Mouse (Mus musculus) lung, postnatal 0 days (tissue): ENCODE measurements at regions not wholly inside any gene's neighbourhood (a gene's known extent, or its start where the extent isn't known, plus 50 kb on each side); places are given as distances from the start of the nearest gene placed in this dataset.

ENCODE experiments used
- ATAC-seq: fragments of 200-750 bp; cut with Nextera tagmentation; 2 replicates; pipeline ENCODE4 v1.8.0; 2017; ENCODE audit warnings: moderate library complexity
- DNase-seq: peaks from one replicate; pipeline ENCODE4 v3.0.0-alpha.2; 2016; ENCODE audit warnings: low spot score
- H3K27ac ChIP-seq: fragments of 300-500 bp; sonication (generic); 2 replicates; pipeline ENCODE4 v1.5.1; 2014; ENCODE audit warnings: antibody characterized with exemption, mild to moderate bottlenecking, low read length, mixed read lengths
- H3K27me3 ChIP-seq: fragments of 300-500 bp; sonication (generic); replicated peaks from 2 replicates; pipeline ENCODE4 v1.6.1; 2014; ENCODE audit warnings: low read length, mixed read lengths; ENCODE audit not compliant: insufficient read depth
- H3K36me3 ChIP-seq: fragments of 300-500 bp; sonication (generic); 2 replicates; pipeline ENCODE4 v1.6.1; 2014; ENCODE audit warnings: low read length, mixed read lengths; ENCODE audit not compliant: insufficient read depth
- H3K4me1 ChIP-seq: fragments of 300-500 bp; sonication (generic); 2 replicates; pipeline ENCODE4 v1.6.1; 2014; ENCODE audit warnings: antibody characterized with exemption, low read depth, low read length, mixed read lengths; ENCODE audit not compliant: insufficient read depth
- H3K4me2 ChIP-seq: fragments of 300-500 bp; sonication (generic); replicated peaks from 2 replicates; pipeline ENCODE4 v1.6.1; 2014; ENCODE audit warnings: low read depth, mild to moderate bottlenecking, low read length, moderate library complexity, mixed read lengths
- H3K4me3 ChIP-seq: fragments of 300-500 bp; sonication (generic); 2 replicates; pipeline ENCODE4 v1.5.1; 2014; ENCODE audit warnings: low read depth, low read length
- H3K9ac ChIP-seq: fragments of 300-500 bp; sonication (generic); replicated peaks from 2 replicates; pipeline ENCODE4 v1.6.1; 2014; ENCODE audit warnings: low read depth, mild to moderate bottlenecking
- H3K9me3 ChIP-seq: fragments of 300-500 bp; sonication (generic); 2 replicates; pipeline ENCODE4 v1.6.1; 2016; ENCODE audit warnings: low read length, mixed read lengths
- CTCF ChIP-seq: IDR thresholded peaks from 2 replicates; pipeline ENCODE4 v1.5.1; 2016; ENCODE audit warnings: antibody characterized with exemption, mild to moderate bottlenecking
- EP300 ChIP-seq: IDR thresholded peaks from 2 replicates; pipeline ENCODE4 v1.6.1; 2016; ENCODE audit warnings: antibody characterized with exemption, mild to moderate bottlenecking, control low read depth
- WGBS: fragments of 180-500 bp; shearing (Covaris S2); extraction: QIAGEN DNeasy Blood & Tissue Kit; methylation state at CpG from one replicate; pipeline ENCODE4 v1.1.7; 2014; 5-methylcytosine and 5-hydroxymethylcytosine counted together

- 78% methylated on average over 3 of the region's 3 CpGs for WGBS
- DNase-seq (no peak), ATAC-seq (no peak)
- Histone ChIP-seq H3K9ac (no peak overlapping the region), H3K27me3 (no peaks in the 10 kb centered on the region), H3K4me3 (no peak overlapping the region), H3K27ac (no peak overlapping the region), H3K4me2 (no peak overlapping the region), H3K4me1 (no peaks in the 10 kb centered on the region), H3K36me3 (no peaks in the 10 kb centered on the region), H3K9me3 (no peaks in the 10 kb centered on the region)
- TF ChIP-seq CTCF (no peak), EP300 (no peak)
Observed at GRCm38 (mm10) chr6:25236616-25237015, 280.5 kb upstream of the Tmem229a start.
